Mouse (Mus musculus): Measurements from ENCODE around the gene Gramd1b. TPM values are rescaled to one million over a fixed set of nuclear protein-coding genes. Genes with fewer than 3 reads are reported as not detected.
"Not testable (repeated sequence)": the region's sequence is repeated elsewhere in the genome, so short reads cannot be mapped to it uniquely, and the experiment has no call there.

The Gramd1b gene
- polyA plus RNA-seq, 1 experiment from 2014 or later: 6.5 TPM

- H3K9me3 ChIP-seq (ENCODE audit: control insufficient read depth, low read length): no peaks in the 10 kb centered on the region
- WGBS: 78% methylated on average over 6 of the region's 6 CpGs
These were observed 21.7 kb downstream of the Gramd1b start for GRCm38 (mm10) chr9:40509479-40509878.

GRCm38 (mm10) chr9:40506576-40506975, 24.6 kb downstream of the Gramd1b start:
- ATAC-seq (ENCODE audit: insufficient number of reproducible peaks, insufficient read depth, low FRiP score, low read depth): no peak
- H3K27me3 ChIP-seq (ENCODE audit: control insufficient read depth, insufficient read depth, low read length): no peaks in the 10 kb centered on the region
- no peak overlapping the region for H3K9ac ChIP-seq (ENCODE audit: low read length)
- peaks cover 0 to 9% of the 10 kb centered on the region in 2 experiments; a peak in 1 of 4 replicates for H3K4me1 ChIP-seq (ENCODE audit: control insufficient read depth in 2 of 2, insufficient read depth in 2 of 2, low read length in 2 of 2)
- H3K4me2 ChIP-seq (ENCODE audit: low read length): no peak overlapping the region
- no peak overlapping the region for H3K27ac ChIP-seq (replicated peaks in 1 of 2; ENCODE audit: control insufficient read depth in 1 of 2, insufficient read depth in 1 of 2, low read depth in 2 of 2, low read length in 2 of 2)
- no peak overlapping the region for H3K4me3 ChIP-seq (ENCODE audit: control insufficient read depth in 1 of 2, insufficient read depth in 1 of 2, low read depth in 1 of 2, low read length in 2 of 2)
- 79% methylated on average over 3 of the region's 3 CpGs for WGBS
- H3K9me3 ChIP-seq (ENCODE audit: control insufficient read depth, low read length): no peaks in the 10 kb centered on the region
- no peaks in the 10 kb centered on the region for H3K36me3 ChIP-seq (ENCODE audit: control insufficient read depth, insufficient read depth, low read length)

More at GRCm38 (mm10) chr9:40509479-40509878, 21.7 kb downstream of the Gramd1b start:
- Histone ChIP-seq H3K4me3 (ENCODE audit: control insufficient read depth in 1 of 2, insufficient read depth in 1 of 2, low read depth in 1 of 2, low read length in 2 of 2) (no peak overlapping the region), H3K36me3 (ENCODE audit: control insufficient read depth, insufficient read depth, low read length) (no peaks in the 10 kb centered on the region), H3K27me3 (ENCODE audit: control insufficient read depth, insufficient read depth, low read length) (no peaks in the 10 kb centered on the region), H3K27ac (replicated peaks in 1 of 2; ENCODE audit: control insufficient read depth in 1 of 2, insufficient read depth in 1 of 2, low read depth in 2 of 2, low read length in 2 of 2) (no peak overlapping the region), H3K9ac (ENCODE audit: low read length) (no peak overlapping the region), H3K4me2 (ENCODE audit: low read length) (no peak overlapping the region), H3K4me1 (ENCODE audit: control insufficient read depth in 2 of 2, insufficient read depth in 2 of 2, low read length in 2 of 2) (peaks cover 0 to 9% of the 10 kb centered on the region in 2 experiments; a peak in 1 of 4 replicates)
- ATAC-seq (ENCODE audit: insufficient number of reproducible peaks, insufficient read depth, low FRiP score, low read depth): no peak

GRCm38 (mm10) chr9:40505471-40506312, 25.5 kb downstream of the Gramd1b start:
- WGBS: 73% methylated on average over 11 of the region's 11 CpGs
- no peak overlapping the region for H3K9ac ChIP-seq (ENCODE audit: low read length)

GRCm38 (mm10) chr9:40504886-40505285, 26.3 kb downstream of the Gramd1b start:
- Histone ChIP-seq H3K27ac (replicated peaks in 1 of 2; ENCODE audit: control insufficient read depth in 1 of 2, insufficient read depth in 1 of 2, low read depth in 2 of 2, low read length in 2 of 2) (no peak overlapping the region), H3K27me3 (ENCODE audit: control insufficient read depth, insufficient read depth, low read length) (no peaks in the 10 kb centered on the region), H3K4me2 (ENCODE audit: low read length) (no peak overlapping the region), H3K9ac (ENCODE audit: low read length) (no peak overlapping the region), H3K9me3 (ENCODE audit: control insufficient read depth, low read length) (no peaks in the 10 kb centered on the region), H3K4me3 (ENCODE audit: control insufficient read depth in 1 of 2, insufficient read depth in 1 of 2, low read depth in 1 of 2, low read length in 2 of 2) (no peak overlapping the region), H3K4me1 (ENCODE audit: control insufficient read depth in 2 of 2, insufficient read depth in 2 of 2, low read length in 2 of 2) (peaks cover 0 to 9% of the 10 kb centered on the region in 2 experiments; a peak in 1 of 4 replicates), H3K36me3 (ENCODE audit: control insufficient read depth, insufficient read depth, low read length) (no peaks in the 10 kb centered on the region)
- no peak for ATAC-seq (ENCODE audit: insufficient number of reproducible peaks, insufficient read depth, low FRiP score, low read depth)
- WGBS: 71% methylated on average over 5 of the region's 5 CpGs

More at GRCm38 (mm10) chr9:40505471-40506312, 25.5 kb downstream of the Gramd1b start:
- H3K4me1 ChIP-seq (ENCODE audit: control insufficient read depth in 2 of 2, insufficient read depth in 2 of 2, low read length in 2 of 2): peaks cover 0 to 9% of the 10 kb centered on the region in 2 experiments; a peak in 1 of 4 replicates
- H3K36me3 ChIP-seq (ENCODE audit: control insufficient read depth, insufficient read depth, low read length): no peaks in the 10 kb centered on the region
- H3K4me2 ChIP-seq (ENCODE audit: low read length): no peak overlapping the region
- no peak for ATAC-seq (ENCODE audit: insufficient number of reproducible peaks, insufficient read depth, low FRiP score, low read depth)
- no peaks in the 10 kb centered on the region for H3K27me3 ChIP-seq (ENCODE audit: control insufficient read depth, insufficient read depth, low read length)
- H3K4me3 ChIP-seq (ENCODE audit: control insufficient read depth in 1 of 2, insufficient read depth in 1 of 2, low read depth in 1 of 2, low read length in 2 of 2): no peak overlapping the region
- no peaks in the 10 kb centered on the region for H3K9me3 ChIP-seq (ENCODE audit: control insufficient read depth, low read length)
- H3K27ac ChIP-seq (replicated peaks in 1 of 2; ENCODE audit: control insufficient read depth in 1 of 2, insufficient read depth in 1 of 2, low read depth in 2 of 2, low read length in 2 of 2): no peak overlapping the region

GRCm38 (mm10) chr9:40500691-40501090, 30.5 kb downstream of the Gramd1b start:
- H3K9me3 ChIP-seq (ENCODE audit: control insufficient read depth, low read length): no peaks in the 10 kb centered on the region
- no peaks in the 10 kb centered on the region for H3K4me1 ChIP-seq (ENCODE audit: control insufficient read depth in 2 of 2, insufficient read depth in 2 of 2, low read length in 2 of 2)
- H3K4me2 ChIP-seq (ENCODE audit: low read length): no peak overlapping the region
- no peak overlapping the region for H3K4me3 ChIP-seq (ENCODE audit: control insufficient read depth in 1 of 2, insufficient read depth in 1 of 2, low read depth in 1 of 2, low read length in 2 of 2)
- no peak overlapping the region for H3K9ac ChIP-seq (ENCODE audit: low read length)
- H3K27ac ChIP-seq (replicated peaks in 1 of 2; ENCODE audit: control insufficient read depth in 1 of 2, insufficient read depth in 1 of 2, low read depth in 2 of 2, low read length in 2 of 2): no peak overlapping the region
- H3K36me3 ChIP-seq (ENCODE audit: control insufficient read depth, insufficient read depth, low read length): no peaks in the 10 kb centered on the region
- no peaks in the 10 kb centered on the region for H3K27me3 ChIP-seq (ENCODE audit: control insufficient read depth, insufficient read depth, low read length)
- ATAC-seq (ENCODE audit: insufficient number of reproducible peaks, insufficient read depth, low FRiP score, low read depth): no peak

- H3K4me1 ChIP-seq (ENCODE audit: control insufficient read depth in 2 of 2, insufficient read depth in 2 of 2, low read length in 2 of 2): peaks cover 9 to 21% of the 10 kb centered on the region in 2 experiments
- H3K27me3 ChIP-seq (ENCODE audit: control insufficient read depth, insufficient read depth, low read length); H3K4me2 ChIP-seq (ENCODE audit: low read length); ATAC-seq (ENCODE audit: insufficient number of reproducible peaks, insufficient read depth, low FRiP score, low read depth); H3K4me3 ChIP-seq (ENCODE audit: control insufficient read depth in 1 of 2, insufficient read depth in 1 of 2, low read depth in 1 of 2, low read length in 2 of 2); H3K36me3 ChIP-seq (ENCODE audit: control insufficient read depth, insufficient read depth, low read length); H3K27ac ChIP-seq (replicated peaks in 1 of 2; ENCODE audit: control insufficient read depth in 1 of 2, insufficient read depth in 1 of 2, low read depth in 2 of 2, low read length in 2 of 2); H3K9me3 ChIP-seq (ENCODE audit: control insufficient read depth, low read length): not testable (repeated sequence)
- WGBS: 53% methylated on average over 7 of the region's 7 CpGs
- 0 out of 2 replicates have a peak overlapping the region, but pooled peaks have one; percentile 21 for H3K9ac ChIP-seq (ENCODE audit: low read length)
These were observed 48.7 kb downstream of the Gramd1b start for GRCm38 (mm10) chr9:40482351-40483084.

- no peak for ATAC-seq (ENCODE audit: insufficient number of reproducible peaks, insufficient read depth, low FRiP score, low read depth)
- peaks cover 13 to 29% of the 10 kb centered on the region in 2 experiments for H3K4me1 ChIP-seq (ENCODE audit: control insufficient read depth in 2 of 2, insufficient read depth in 2 of 2, low read length in 2 of 2)
- H3K4me3 ChIP-seq (ENCODE audit: control insufficient read depth in 1 of 2, insufficient read depth in 1 of 2, low read depth in 1 of 2, low read length in 2 of 2): no peak overlapping the region
- 0 out of 2 replicates have a peak, but pooled peaks cover 3% of the 10 kb centered on the region for H3K9me3 ChIP-seq (ENCODE audit: control insufficient read depth, low read length)
- H3K4me2 ChIP-seq (ENCODE audit: low read length): no peak overlapping the region
- WGBS: 56% methylated on average over 3 of the region's 3 CpGs
- no peak overlapping the region for H3K27ac ChIP-seq (replicated peaks in 1 of 2; ENCODE audit: control insufficient read depth in 1 of 2, insufficient read depth in 1 of 2, low read depth in 2 of 2, low read length in 2 of 2)
- H3K9ac ChIP-seq (ENCODE audit: low read length): no peak overlapping the region
- H3K27me3 ChIP-seq (ENCODE audit: control insufficient read depth, insufficient read depth, low read length): no peaks in the 10 kb centered on the region
- no peaks in the 10 kb centered on the region for H3K36me3 ChIP-seq (ENCODE audit: control insufficient read depth, insufficient read depth, low read length)
These were observed 49.9 kb downstream of the Gramd1b start for GRCm38 (mm10) chr9:40481271-40481670.

All from heart, embryonic 14.5 days (tissue).